Mouse (Mus musculus): ENCODE measurements at regions not wholly inside any gene's neighbourhood (a gene's known extent, or its start where the extent isn't known, plus 50 kb on each side); places are given as distances from the start of the nearest gene placed in this dataset.

GRCm38 (mm10) chr1:142838663-142839062 lies 801.8 kb upstream of the B3galt2 start:
- Histone ChIP-seq H3K9ac (ENCODE audit: low read depth, low read length) (no peak overlapping the region), H3K27me3 (replicated peaks; ENCODE audit: control insufficient read depth, insufficient read depth, low read length) (no peaks in the 10 kb centered on the region), H3K4me3 (ENCODE audit: low read depth, low read length) (no peak overlapping the region), H3K27ac (replicated peaks; ENCODE audit: low read depth, low read length) (no peak overlapping the region), H3K4me2 (ENCODE audit: low read depth, low read length) (no peak overlapping the region), H3K4me1 (ENCODE audit: control insufficient read depth, insufficient read depth, low read length) (no peaks in the 10 kb centered on the region), H3K9me3 (ENCODE audit: control insufficient read depth, low read length) (no peaks in the 10 kb centered on the region), H3K36me3 (ENCODE audit: control insufficient read depth, insufficient read depth, low read length) (no peaks in the 10 kb centered on the region)
- ATAC-seq (ENCODE audit: low read depth) (no peak), DNase-seq (ENCODE audit: low spot score) (no peak)
- WGBS, result 81% methylated on average over 4 of the region's 4 CpGs

DNA sequence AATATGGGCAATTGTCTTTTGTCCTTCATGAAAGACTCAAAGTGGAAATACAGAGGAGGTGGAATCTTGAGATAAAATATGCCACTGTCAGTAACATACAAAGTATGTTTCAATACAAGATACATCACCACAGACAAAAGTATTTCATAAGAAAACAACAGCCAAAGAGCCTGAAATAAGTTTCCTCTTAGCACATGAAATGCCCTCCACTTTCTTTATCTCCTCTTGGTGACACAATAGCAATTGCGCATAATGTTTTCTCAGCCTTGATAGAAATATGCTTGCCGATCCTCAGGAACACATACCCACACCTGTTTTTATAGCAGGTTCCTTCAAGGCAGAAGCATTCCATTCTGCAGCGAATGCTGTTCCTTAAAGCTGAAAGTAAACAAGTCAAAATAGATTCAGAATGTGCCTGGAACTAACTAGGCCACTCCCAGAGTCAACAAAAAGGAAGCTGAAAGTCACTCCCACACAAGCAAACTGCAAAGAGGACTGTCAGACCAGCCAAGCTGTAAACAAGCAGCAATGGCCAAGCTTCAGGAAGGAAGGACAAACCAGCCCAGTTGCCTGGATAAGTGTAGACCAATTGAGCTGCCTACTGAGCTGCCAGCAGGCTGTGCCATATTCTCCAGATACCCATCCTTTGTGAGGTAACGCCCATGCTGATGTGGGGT lies 773.3 kb upstream of the B3galt2 start:
- no peak for DNase-seq (ENCODE audit: low spot score)
- no peak for ATAC-seq (ENCODE audit: low read depth)
- Histone ChIP-seq H3K9me3 (ENCODE audit: control insufficient read depth, low read length) (no peaks in the 10 kb centered on the region), H3K27me3 (replicated peaks; ENCODE audit: control insufficient read depth, insufficient read depth, low read length) (no peaks in the 10 kb centered on the region), H3K36me3 (ENCODE audit: control insufficient read depth, insufficient read depth, low read length) (no peaks in the 10 kb centered on the region), H3K9ac (ENCODE audit: low read depth, low read length) (no peak overlapping the region), H3K4me2 (ENCODE audit: low read depth, low read length) (no peak overlapping the region), H3K4me3 (ENCODE audit: low read depth, low read length) (no peak overlapping the region), H3K27ac (replicated peaks; ENCODE audit: low read depth, low read length) (no peak overlapping the region), H3K4me1 (ENCODE audit: control insufficient read depth, insufficient read depth, low read length) (no peaks in the 10 kb centered on the region)
- WGBS, result 81% methylated on average over 4 of the region's 4 CpGs

GRCm38 (mm10) chr1:142891842-142892241 lies 748.6 kb upstream of the B3galt2 start:
- DNase-seq (ENCODE audit: low spot score), result no peak
- no peaks in the 10 kb centered on the region for H3K27me3 ChIP-seq (replicated peaks; ENCODE audit: control insufficient read depth, insufficient read depth, low read length)
- no peak for ATAC-seq (ENCODE audit: low read depth)
- no peak overlapping the region for H3K4me2 ChIP-seq (ENCODE audit: low read depth, low read length)
- H3K36me3 ChIP-seq (ENCODE audit: control insufficient read depth, insufficient read depth, low read length), result no peaks in the 10 kb centered on the region
- H3K27ac ChIP-seq (replicated peaks; ENCODE audit: low read depth, low read length), result no peak overlapping the region
- no peak overlapping the region for H3K4me3 ChIP-seq (ENCODE audit: low read depth, low read length)
- no peaks in the 10 kb centered on the region for H3K4me1 ChIP-seq (ENCODE audit: control insufficient read depth, insufficient read depth, low read length)
- H3K9ac ChIP-seq (ENCODE audit: low read depth, low read length), result no peak overlapping the region
- no peaks in the 10 kb centered on the region for H3K9me3 ChIP-seq (ENCODE audit: control insufficient read depth, low read length)

GRCm38 (mm10) chr1:142893156-142893555 lies 747.3 kb upstream of the B3galt2 start:
- DNase-seq (ENCODE audit: low spot score) (no peak), ATAC-seq (ENCODE audit: low read depth) (no peak)
- WGBS, result 86% methylated on average over 2 of the region's 2 CpGs
- H3K27ac ChIP-seq (replicated peaks; ENCODE audit: low read depth, low read length), result no peak overlapping the region
- no peak overlapping the region for H3K4me2 ChIP-seq (ENCODE audit: low read depth, low read length)
- no peaks in the 10 kb centered on the region for H3K36me3 ChIP-seq (ENCODE audit: control insufficient read depth, insufficient read depth, low read length)
- H3K4me3 ChIP-seq (ENCODE audit: low read depth, low read length), result no peak overlapping the region
- no peak overlapping the region for H3K9ac ChIP-seq (ENCODE audit: low read depth, low read length)
- no peaks in the 10 kb centered on the region for H3K4me1 ChIP-seq (ENCODE audit: control insufficient read depth, insufficient read depth, low read length)
- no peaks in the 10 kb centered on the region for H3K27me3 ChIP-seq (replicated peaks; ENCODE audit: control insufficient read depth, insufficient read depth, low read length)
- H3K9me3 ChIP-seq (ENCODE audit: control insufficient read depth, low read length), result no peaks in the 10 kb centered on the region

DNA sequence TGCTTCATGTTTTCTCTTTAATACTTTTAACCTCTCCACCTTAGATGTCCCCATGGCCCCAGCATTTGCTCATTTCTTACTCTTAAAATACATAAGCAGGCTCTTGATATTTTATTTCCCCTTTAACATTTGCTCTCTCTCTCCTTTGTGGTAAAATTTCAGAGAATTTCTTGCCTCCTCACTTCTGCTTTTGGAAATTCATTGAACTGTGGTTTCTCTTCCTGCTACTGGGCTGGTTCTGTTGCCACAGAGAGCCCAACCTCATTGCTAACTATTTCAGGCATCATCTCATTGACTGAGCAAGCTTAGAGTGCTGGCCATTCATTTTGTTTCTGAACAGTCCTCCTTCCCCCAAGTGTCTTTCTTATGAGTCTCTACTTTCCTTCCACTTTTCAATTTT lies 746.3 kb upstream of the B3galt2 start:
- DNase-seq (ENCODE audit: low spot score), result no peak
- ATAC-seq (ENCODE audit: low read depth), result no peak
- H3K9me3 ChIP-seq (ENCODE audit: control insufficient read depth, low read length), result no peaks in the 10 kb centered on the region
- no peaks in the 10 kb centered on the region for H3K4me1 ChIP-seq (ENCODE audit: control insufficient read depth, insufficient read depth, low read length)
- H3K27me3 ChIP-seq (replicated peaks; ENCODE audit: control insufficient read depth, insufficient read depth, low read length), result no peaks in the 10 kb centered on the region
- no peak overlapping the region for H3K9ac ChIP-seq (ENCODE audit: low read depth, low read length)
- no peak overlapping the region for H3K4me3 ChIP-seq (ENCODE audit: low read depth, low read length)
- no peaks in the 10 kb centered on the region for H3K36me3 ChIP-seq (ENCODE audit: control insufficient read depth, insufficient read depth, low read length)
- no peak overlapping the region for H3K4me2 ChIP-seq (ENCODE audit: low read depth, low read length)
- no peak overlapping the region for H3K27ac ChIP-seq (replicated peaks; ENCODE audit: low read depth, low read length)

DNA sequence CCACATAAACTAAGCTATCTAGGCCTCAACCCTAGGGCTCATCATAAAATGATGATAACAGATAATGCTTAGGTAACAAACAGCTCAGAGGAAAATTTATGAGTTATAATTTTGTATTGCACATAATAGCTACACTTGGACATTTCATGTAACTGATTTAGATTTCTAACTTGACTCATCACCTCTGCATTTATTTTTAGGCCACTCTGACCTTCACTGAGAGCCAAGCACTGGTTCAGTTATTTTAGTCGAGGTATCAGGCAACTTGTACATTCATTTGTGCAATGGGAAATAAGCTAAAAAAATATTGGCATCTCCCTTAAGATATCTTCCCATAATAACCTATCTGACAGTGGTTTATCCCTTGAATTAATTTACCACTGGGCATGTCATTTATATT lies 745.4 kb upstream of the B3galt2 start:
- no peaks in the 10 kb centered on the region for H3K4me1 ChIP-seq (ENCODE audit: control insufficient read depth, insufficient read depth, low read length)
- H3K36me3 ChIP-seq (ENCODE audit: control insufficient read depth, insufficient read depth, low read length), result no peaks in the 10 kb centered on the region
- no peaks in the 10 kb centered on the region for H3K27me3 ChIP-seq (replicated peaks; ENCODE audit: control insufficient read depth, insufficient read depth, low read length)
- WGBS, result 56% methylated on average over 1 of the region's 1 CpGs
- no peak overlapping the region for H3K9ac ChIP-seq (ENCODE audit: low read depth, low read length)
- no peak overlapping the region for H3K4me3 ChIP-seq (ENCODE audit: low read depth, low read length)
- DNase-seq (ENCODE audit: low spot score), result no peak
- H3K4me2 ChIP-seq (ENCODE audit: low read depth, low read length), result no peak overlapping the region
- no peak overlapping the region for H3K27ac ChIP-seq (replicated peaks; ENCODE audit: low read depth, low read length)
- H3K9me3 ChIP-seq (ENCODE audit: control insufficient read depth, low read length), result no peaks in the 10 kb centered on the region
- no peak for ATAC-seq (ENCODE audit: low read depth)

DNA sequence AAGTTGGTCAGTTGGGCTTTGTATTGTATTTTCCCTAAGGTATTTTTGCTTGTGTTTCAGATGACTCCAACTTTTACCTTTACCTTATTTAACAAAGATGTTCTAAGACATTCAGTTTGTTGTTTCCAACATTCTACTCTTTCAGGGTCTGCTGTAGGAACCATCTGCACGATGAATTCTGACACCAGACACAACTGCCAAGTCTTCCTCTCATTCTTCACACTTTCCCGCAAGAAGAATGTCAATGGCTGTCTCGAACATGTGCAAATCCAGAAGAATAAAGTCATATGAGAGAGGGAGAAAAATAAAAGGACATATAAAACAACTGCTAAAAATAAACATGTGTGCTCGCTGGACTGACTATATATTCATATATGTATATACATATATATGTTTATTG lies 730.6 kb upstream of the B3galt2 start:
- no peaks in the 10 kb centered on the region for H3K36me3 ChIP-seq (ENCODE audit: control insufficient read depth, insufficient read depth, low read length)
- H3K4me3 ChIP-seq (ENCODE audit: low read depth, low read length), result no peak overlapping the region
- H3K4me1 ChIP-seq (ENCODE audit: control insufficient read depth, insufficient read depth, low read length), result no peaks in the 10 kb centered on the region
- no peak for DNase-seq (ENCODE audit: low spot score)
- H3K27me3 ChIP-seq (replicated peaks; ENCODE audit: control insufficient read depth, insufficient read depth, low read length), result no peaks in the 10 kb centered on the region
- H3K27ac ChIP-seq (replicated peaks; ENCODE audit: low read depth, low read length), result no peak overlapping the region
- no peaks in the 10 kb centered on the region for H3K9me3 ChIP-seq (ENCODE audit: control insufficient read depth, low read length)
- H3K9ac ChIP-seq (ENCODE audit: low read depth, low read length), result no peak overlapping the region
- WGBS, result 76% methylated on average over 4 of the region's 4 CpGs
- ATAC-seq (ENCODE audit: low read depth), result no peak
- H3K4me2 ChIP-seq (ENCODE audit: low read depth, low read length), result no peak overlapping the region

DNA sequence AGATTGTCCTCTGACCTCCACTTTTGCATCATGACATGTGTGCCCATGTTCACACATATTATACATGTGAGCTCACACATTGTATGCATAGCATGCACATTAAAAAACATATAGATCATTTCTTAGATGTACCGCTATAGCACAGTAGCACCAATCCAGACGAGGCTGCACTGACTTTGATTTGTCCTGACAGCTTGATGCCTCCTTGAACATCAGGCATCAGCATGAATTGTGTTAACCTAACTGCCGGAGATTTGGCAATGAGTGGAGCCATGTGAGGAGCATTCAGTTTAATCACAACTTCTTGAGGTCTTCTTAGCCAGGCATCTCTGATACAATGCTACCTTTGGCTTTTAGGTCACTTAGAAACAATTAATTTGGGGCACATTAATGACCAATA lies 683.8 kb upstream of the B3galt2 start:
- H3K27me3 ChIP-seq (replicated peaks; ENCODE audit: control insufficient read depth, insufficient read depth, low read length), result no peaks in the 10 kb centered on the region
- ATAC-seq (ENCODE audit: low read depth), result no peak

GRCm38 (mm10) chr1:142971475-142971874 lies 669.0 kb upstream of the B3galt2 start:
- H3K27ac ChIP-seq (replicated peaks; ENCODE audit: low read depth, low read length), result no peak overlapping the region
- H3K36me3 ChIP-seq (ENCODE audit: control insufficient read depth, insufficient read depth, low read length), result no peaks in the 10 kb centered on the region
- no peaks in the 10 kb centered on the region for H3K27me3 ChIP-seq (replicated peaks; ENCODE audit: control insufficient read depth, insufficient read depth, low read length)
- H3K9me3 ChIP-seq (ENCODE audit: control insufficient read depth, low read length), result no peaks in the 10 kb centered on the region
- H3K4me1 ChIP-seq (ENCODE audit: control insufficient read depth, insufficient read depth, low read length), result no peaks in the 10 kb centered on the region
- no peak overlapping the region for H3K4me2 ChIP-seq (ENCODE audit: low read depth, low read length)
- DNase-seq (ENCODE audit: low spot score), result no peak
- H3K9ac ChIP-seq (ENCODE audit: low read depth, low read length), result no peak overlapping the region
- ATAC-seq (ENCODE audit: low read depth), result no peak
- no peak overlapping the region for H3K4me3 ChIP-seq (ENCODE audit: low read depth, low read length)

More for the DNA sequence above, 683.8 kb upstream of the B3galt2 start:
- Histone ChIP-seq H3K4me1 (ENCODE audit: control insufficient read depth, insufficient read depth, low read length) (no peaks in the 10 kb centered on the region), H3K4me3 (ENCODE audit: low read depth, low read length) (no peak overlapping the region), H3K9ac (ENCODE audit: low read depth, low read length) (no peak overlapping the region), H3K9me3 (ENCODE audit: control insufficient read depth, low read length) (no peaks in the 10 kb centered on the region), H3K36me3 (ENCODE audit: control insufficient read depth, insufficient read depth, low read length) (no peaks in the 10 kb centered on the region), H3K27ac (replicated peaks; ENCODE audit: low read depth, low read length) (no peak overlapping the region), H3K4me2 (ENCODE audit: low read depth, low read length) (no peak overlapping the region)
- DNase-seq (ENCODE audit: low spot score), result no peak
- WGBS, result 76% methylated on average over 3 of the region's 3 CpGs
